Mouse (Mus musculus): ENCODE data around the gene Notch3.
"Not testable (repeated sequence)": the region's sequence is repeated elsewhere in the genome, so short reads cannot be mapped to it uniquely, and the experiment has no call there.

DNA sequence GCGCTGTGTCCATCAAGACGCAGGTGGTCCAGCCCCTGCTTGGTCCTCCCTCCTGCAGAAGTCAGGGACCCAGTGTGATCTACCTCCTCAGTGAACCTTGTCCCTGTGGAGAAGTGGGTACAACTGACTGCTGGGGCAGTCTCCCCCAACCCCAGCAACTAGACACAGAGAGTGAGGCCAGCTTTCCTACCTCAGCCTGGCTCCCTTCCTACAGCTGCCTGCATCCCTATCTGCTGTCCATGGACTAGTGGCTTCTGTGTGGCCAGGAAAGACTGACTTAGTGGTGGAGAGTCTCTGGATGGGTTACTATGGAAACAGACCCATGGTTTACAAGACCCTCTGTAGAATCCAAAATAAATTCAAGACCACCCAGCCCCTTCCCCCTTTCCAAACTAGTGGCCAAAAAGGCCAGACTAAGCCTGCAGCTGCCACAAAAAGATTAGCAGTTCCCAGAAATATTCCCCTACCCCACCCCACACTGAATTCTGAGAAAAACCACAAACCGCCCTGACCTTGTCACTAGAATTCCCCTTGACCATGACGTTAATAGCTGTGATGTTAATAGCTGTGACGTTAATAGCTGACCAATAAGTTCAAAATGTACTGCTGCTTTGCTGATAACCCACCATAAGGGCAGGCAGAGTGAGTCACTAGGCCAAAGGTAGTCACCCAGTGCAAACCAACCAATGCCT lies 58.2 kb downstream of the Notch3 start:
- TF ChIP-seq CTCF, EP300 (IDR thresholded peaks at IDR 0.05; ENCODE audit: low read depth): not testable (repeated sequence)

All from heart, postnatal 0 days (tissue).